Mouse (Mus musculus) ovary, postnatal 10 days (tissue): ENCODE data around the gene Gpam.

Source experiments
- DNase-seq: peaks from one replicate; pipeline ENCODE4 v3.0.0; 2022; ENCODE audit warnings: low spot score

Gpam gene

DNA sequence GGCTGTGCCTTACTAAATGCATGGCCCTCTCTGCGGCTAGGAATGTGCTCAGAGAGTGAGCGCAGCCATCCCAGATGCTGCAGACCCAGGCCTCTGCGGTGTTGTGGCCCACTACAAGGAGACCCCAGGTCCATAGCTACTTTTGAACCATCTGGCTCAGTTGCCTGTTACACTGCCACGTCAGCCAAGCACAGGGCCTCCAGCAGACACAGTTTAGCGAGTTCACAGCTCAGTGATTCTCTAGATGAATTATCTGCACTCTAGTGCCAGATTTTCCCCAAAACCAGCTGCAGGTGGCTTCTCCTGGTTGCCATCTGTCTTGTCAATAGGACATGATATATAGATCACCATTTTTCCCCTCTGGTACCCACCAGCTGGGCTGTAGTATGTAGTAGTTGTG, 69.6 kb downstream of the Gpam start:
- DNase-seq, result no peak

DNA sequence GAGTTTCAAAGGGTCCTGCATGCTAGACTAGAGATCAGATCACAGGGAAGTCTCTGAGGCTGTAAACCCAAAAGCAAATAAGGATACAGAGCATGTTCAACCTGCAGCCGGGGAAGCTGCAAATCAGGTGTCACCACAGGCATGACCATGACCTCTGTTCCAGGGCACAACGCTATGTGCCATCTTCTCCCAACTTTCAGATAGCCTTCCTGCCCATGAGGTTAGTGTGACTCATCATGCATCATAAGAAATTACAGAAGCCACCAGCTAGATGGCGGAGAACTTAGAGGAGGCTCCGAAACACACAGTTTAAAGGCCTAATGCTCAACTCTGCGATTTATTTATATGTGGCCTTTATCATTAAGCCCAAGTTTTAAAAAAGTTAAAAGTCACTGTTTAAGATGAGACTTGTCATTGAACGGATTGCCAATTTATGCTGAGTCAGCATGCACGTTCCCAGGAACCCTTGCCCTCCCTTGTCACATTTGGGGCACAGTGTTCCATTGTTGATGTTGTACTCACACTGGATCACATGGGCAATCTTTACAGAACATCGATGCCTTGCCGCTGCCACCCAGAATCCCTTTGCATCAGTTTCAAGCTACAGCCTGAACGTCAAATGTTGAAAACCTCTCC, 71.3 kb downstream of the Gpam start:
- DNase-seq, result no peak

DNA sequence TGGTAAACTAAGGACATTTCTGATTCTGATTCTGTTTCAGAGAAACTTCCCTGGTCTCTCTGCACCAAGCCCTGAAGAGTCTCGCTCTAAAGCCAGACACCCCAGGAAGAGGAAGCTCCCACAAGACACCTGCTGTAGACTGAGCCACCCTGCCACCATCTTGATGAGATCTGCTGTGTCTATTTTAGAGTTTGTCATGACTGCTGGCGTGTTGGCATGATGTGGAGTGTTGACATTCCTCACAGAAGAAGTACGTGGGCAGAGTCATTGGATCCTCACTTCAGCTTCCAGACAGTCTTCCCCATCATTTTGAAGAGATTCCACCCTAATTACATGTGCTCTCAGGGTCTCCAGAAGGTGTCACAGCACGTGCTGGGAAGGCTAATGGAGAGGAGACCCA, 73.9 kb downstream of the Gpam start:
- DNase-seq, result no peak

DNA sequence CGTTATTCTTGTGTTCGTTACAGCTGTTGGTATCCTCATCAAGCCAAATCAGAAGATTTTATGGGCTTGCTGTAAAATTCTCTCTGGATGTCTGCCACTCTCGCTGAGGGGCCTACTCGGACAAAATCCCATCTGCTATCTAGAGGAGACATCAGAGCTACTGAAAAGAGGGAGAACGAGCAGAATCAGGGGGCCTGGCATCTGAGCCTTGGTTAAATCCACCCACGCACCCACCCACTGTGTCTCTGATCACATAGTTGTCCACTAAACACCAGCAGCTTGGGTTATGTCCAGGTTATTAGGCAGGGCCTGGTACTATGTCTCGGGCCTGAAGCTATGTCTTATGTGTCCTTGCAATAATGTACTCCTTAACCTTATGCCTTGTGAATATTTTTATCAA, 89.6 kb downstream of the Gpam start:
- DNase-seq, result no peak

DNA sequence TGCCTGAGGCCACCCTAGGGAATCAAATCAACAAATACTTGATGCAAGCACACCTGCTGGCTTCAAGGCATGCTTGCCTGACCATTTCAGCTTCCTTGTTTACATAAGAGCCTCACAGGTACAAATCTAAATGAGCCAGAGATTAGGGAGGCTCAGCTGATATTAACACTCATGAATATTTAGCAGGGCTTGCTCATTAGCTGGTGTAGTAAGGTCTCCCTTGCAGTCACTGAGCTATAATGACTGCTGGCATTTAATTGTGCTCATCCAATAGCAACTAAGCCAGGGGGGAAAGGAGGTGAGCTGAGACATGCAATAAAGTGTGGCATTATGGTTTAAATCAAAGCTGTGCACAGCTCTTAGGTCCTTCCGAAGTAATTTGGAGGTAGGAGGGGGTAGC, 108.2 kb downstream of the Gpam start:
- no peak for DNase-seq
